Mouse (Mus musculus) spleen, adult 2 months (tissue): ENCODE data around the gene Banf2. TPM values are rescaled to one million over a fixed set of nuclear protein-coding genes. Genes with fewer than 3 reads are reported as not detected.

Source experiments
- DNase-seq, 2 experiments: peaks; one replicate each; pipeline versions ENCODE4 v3.0.0 to v3.0.0-alpha.2; 2012 to 2021; ENCODE audit warnings: low spot score in 2 of 2, low read depth in 1 of 2
- H3K27ac ChIP-seq: fragments of 200-500 bp; 2 replicates; pipeline ENCODE4 v1.5.1; 2012; ENCODE audit warnings: low read length, inconsistent platforms; ENCODE audit not compliant: insufficient read depth
- H3K27me3 ChIP-seq: fragments of 200-500 bp; 2 replicates; pipeline ENCODE4 v1.6.1; 2012; ENCODE audit warnings: mild to moderate bottlenecking, moderate library complexity, low read length, inconsistent platforms; ENCODE audit not compliant: control insufficient read depth, insufficient read depth
- H3K36me3 ChIP-seq: fragments of 200-500 bp; 2 replicates; pipeline ENCODE4 v1.6.1; 2012; ENCODE audit warnings: mild to moderate bottlenecking, low read length, inconsistent platforms; ENCODE audit not compliant: control insufficient read depth, insufficient read depth
- H3K4me1 ChIP-seq: fragments of 200-500 bp; 2 replicates; pipeline ENCODE4 v1.6.1; 2011; ENCODE audit warnings: inconsistent platforms; ENCODE audit not compliant: control insufficient read depth, insufficient read depth, insufficient read length
- H3K4me3 ChIP-seq: fragments of 200-500 bp; 2 replicates; pipeline ENCODE4 v1.5.1; 2011; ENCODE audit warnings: mild to moderate bottlenecking, inconsistent platforms; ENCODE audit not compliant: insufficient read depth, insufficient read length; ENCODE audit errors: extremely low read depth
- CTCF ChIP-seq: fragments of 200-500 bp; IDR thresholded peaks from 2 replicates; pipeline ENCODE4 v1.5.1; 2011; ENCODE audit warnings: mild to moderate bottlenecking, inconsistent platforms; ENCODE audit not compliant: insufficient read depth, insufficient read length, insufficient replicate concordance; ENCODE audit errors: extremely low read depth
- POLR2A ChIP-seq: fragments of 200-500 bp; IDR thresholded peaks from 2 replicates; pipeline ENCODE4 v1.6.1; 2011; ENCODE audit warnings: low read depth, low read length, inconsistent platforms
- WGBS: fragments of 180-500 bp; shearing (Covaris S2); methylation state at CpG from one replicate; pipeline ENCODE4 v1.1.7; 2018; 5-methylcytosine and 5-hydroxymethylcytosine counted together
- polyA plus RNA-seq: library from polyadenylated mRNA; depleted of rRNA; stranded (reverse); fragments of >200 nt; gene quantifications from 2 replicates; pipeline ENCODE4 v1.2.3, GENCODE M21; 2012

Banf2 gene
- polyA plus RNA-seq, 1 experiment: not detected

DNA sequence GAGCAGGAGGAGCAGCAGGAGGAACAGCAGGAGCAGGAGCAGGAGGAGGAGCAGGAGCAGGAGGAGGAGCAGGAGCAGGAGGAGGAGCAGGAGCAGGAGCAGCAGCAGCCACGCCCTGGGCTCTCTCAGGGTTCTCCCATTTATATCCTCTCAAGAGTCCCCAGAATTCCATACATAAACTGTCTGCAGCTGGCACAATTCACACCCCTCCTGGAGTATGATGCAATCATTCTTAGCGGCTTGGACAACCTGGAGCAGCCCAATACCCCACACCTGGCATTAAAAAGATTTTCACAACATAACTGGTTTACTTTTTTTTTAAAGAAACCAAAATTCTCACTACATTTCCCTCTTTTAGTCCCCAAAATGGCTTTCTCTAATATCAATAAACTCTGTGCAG, 12.9 kb upstream of the Banf2 start:
- H3K36me3 ChIP-seq: no peaks in the 10 kb centered on the region
- no peaks in the 10 kb centered on the region for H3K27me3 ChIP-seq
- no peak overlapping the region for H3K4me3 ChIP-seq
- 81% methylated on average over 2 of the region's 2 CpGs for WGBS
- DNase-seq: no peak
- TF ChIP-seq CTCF: no peak
- no peak for TF ChIP-seq POLR2A
- H3K4me1 ChIP-seq: no peaks in the 10 kb centered on the region
- no peak overlapping the region for H3K27ac ChIP-seq

DNA sequence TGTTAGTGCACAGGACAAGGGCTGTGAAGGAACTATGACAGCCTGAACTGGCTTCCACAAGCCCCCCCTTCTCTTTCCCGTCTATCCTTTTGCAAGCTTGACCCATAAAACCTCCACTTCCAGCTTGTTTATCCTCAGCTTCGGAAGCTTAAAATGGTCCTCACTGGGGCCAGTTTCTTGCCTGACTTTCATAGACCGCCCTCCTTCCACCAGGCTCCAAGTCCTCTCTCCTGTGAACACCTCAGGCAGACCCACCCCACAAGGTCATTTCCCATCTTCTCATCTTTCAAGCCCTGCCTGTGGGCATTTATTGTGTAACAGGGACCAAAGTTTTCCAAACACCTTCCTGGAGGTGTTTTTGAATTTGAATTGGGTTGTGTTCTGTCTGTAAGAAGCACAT, 10.4 kb upstream of the Banf2 start:
- no peak for TF ChIP-seq POLR2A
- TF ChIP-seq CTCF: no peak
- WGBS: 92% methylated on average over 3 of the region's 3 CpGs
- H3K27ac ChIP-seq: no peak overlapping the region
- H3K4me3 ChIP-seq: no peak overlapping the region
- no peaks in the 10 kb centered on the region for H3K4me1 ChIP-seq
- H3K27me3 ChIP-seq: no peaks in the 10 kb centered on the region
- no peaks in the 10 kb centered on the region for H3K36me3 ChIP-seq
- DNase-seq: no peak

DNA sequence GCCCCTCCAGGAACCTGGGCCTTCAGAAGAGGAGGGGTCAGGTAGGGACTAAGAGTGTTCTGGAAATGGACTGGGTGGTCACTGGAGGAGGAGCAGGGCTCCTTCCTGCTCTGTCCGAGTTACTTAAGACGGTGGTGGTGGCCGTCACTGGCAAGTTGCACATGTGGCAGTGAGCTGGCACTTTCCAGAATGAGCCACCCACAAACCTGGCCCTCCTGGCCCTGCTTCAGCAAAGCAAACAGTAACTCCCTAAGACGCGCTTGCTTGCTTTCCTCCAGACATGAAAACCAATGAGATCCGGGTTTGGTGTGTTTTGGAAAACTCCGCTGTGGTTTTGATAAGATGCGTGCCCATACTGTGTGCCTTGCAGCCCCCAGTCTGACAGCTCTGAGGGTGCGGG, 7.5 kb upstream of the Banf2 start:
- WGBS: 85% methylated on average over 9 of the region's 9 CpGs
- no peaks in the 10 kb centered on the region for H3K4me1 ChIP-seq

DNA sequence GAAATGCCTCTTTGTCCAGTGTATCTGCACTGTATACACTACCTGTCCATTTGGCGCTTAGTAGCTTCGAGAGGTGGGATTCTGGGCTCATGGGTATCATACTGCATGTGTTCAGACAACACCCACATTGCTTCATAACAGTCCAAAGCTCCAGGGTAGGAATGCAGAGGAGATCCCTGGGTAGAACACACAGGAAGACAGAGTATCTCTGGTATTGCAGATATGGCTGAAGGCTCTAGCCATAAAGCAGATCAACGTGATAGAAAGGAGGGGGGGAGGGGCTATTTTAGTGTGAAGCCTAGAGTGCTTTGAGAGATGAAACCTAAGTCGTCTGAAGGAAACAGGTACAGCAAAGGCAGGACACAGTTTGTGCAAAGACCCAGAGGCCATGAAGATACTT, 6.4 kb upstream of the Banf2 start:
- H3K36me3 ChIP-seq: no peaks in the 10 kb centered on the region
- H3K27me3 ChIP-seq: no peaks in the 10 kb centered on the region
- WGBS: 64% methylated on average over 4 of the region's 4 CpGs
- DNase-seq: no peak
- no peaks in the 10 kb centered on the region for H3K4me1 ChIP-seq
- TF ChIP-seq POLR2A: no peak
- no peak for TF ChIP-seq CTCF
- H3K4me3 ChIP-seq: no peak overlapping the region
- no peak overlapping the region for H3K27ac ChIP-seq

More for the DNA sequence above, 7.5 kb upstream of the Banf2 start:
- H3K27ac ChIP-seq: no peak overlapping the region
- TF ChIP-seq CTCF (no peak), POLR2A (no peak)
- no peaks in the 10 kb centered on the region for H3K27me3 ChIP-seq
- no peak overlapping the region for H3K4me3 ChIP-seq
- no peaks in the 10 kb centered on the region for H3K36me3 ChIP-seq
- DNase-seq: no peak

DNA sequence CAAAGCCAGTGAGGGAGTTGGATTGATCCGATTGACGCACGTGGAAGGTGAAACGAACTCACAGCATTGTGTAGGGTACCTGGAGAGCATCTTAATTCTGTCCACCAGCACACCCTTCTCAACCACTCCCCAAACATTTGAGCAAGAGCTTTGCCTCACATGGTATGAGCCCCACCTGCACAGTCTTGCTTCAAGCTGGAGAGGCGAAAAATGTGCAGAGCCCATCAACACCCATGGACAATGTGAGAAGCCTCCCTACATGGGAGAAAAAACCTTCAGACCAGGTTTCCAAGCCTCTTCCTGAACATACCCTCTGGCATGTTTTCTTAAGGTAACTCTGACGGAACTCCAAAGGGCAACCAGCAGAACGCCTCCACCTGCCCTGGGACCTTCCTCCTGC, 2.1 kb upstream of the Banf2 start:
- no peak for TF ChIP-seq POLR2A
- no peak for TF ChIP-seq CTCF
- no peaks in the 10 kb centered on the region for H3K27me3 ChIP-seq
- no peak overlapping the region for H3K27ac ChIP-seq
- WGBS: 91% methylated on average over 7 of the region's 7 CpGs
- H3K36me3 ChIP-seq: no peaks in the 10 kb centered on the region
- no peaks in the 10 kb centered on the region for H3K4me1 ChIP-seq
- H3K4me3 ChIP-seq: no peak overlapping the region
- DNase-seq: no peak

DNA sequence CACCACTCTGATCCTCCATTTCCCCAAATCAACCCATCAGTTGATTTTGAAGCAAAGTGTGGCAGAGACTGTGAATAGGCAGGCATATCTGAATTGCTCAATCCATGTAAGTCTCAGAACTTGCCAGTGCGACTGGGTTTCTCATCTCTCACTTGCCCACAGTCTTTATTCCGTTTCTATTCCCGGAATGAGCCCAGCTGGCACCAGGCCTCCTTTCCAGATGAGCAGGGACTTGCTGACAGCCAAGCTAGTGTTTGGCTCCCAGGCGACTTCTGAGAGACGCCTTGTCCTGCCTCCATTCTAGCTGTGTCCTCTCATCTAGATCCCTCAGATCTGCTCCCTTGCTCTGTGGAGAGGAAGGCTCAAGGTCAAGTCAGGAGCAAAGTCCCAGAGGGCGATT, 11.9 kb downstream of the Banf2 start:
- no peak for DNase-seq
- no peak overlapping the region for H3K27ac ChIP-seq
- H3K4me3 ChIP-seq: no peak overlapping the region
- no peaks in the 10 kb centered on the region; the same call in 1 of the 2 replicates for H3K4me1 ChIP-seq
- no peaks in the 10 kb centered on the region for H3K36me3 ChIP-seq
- WGBS: 92% methylated on average over 6 of the region's 6 CpGs
- H3K27me3 ChIP-seq: no peaks in the 10 kb centered on the region
- TF ChIP-seq POLR2A: no peak
- TF ChIP-seq CTCF: no peak

DNA sequence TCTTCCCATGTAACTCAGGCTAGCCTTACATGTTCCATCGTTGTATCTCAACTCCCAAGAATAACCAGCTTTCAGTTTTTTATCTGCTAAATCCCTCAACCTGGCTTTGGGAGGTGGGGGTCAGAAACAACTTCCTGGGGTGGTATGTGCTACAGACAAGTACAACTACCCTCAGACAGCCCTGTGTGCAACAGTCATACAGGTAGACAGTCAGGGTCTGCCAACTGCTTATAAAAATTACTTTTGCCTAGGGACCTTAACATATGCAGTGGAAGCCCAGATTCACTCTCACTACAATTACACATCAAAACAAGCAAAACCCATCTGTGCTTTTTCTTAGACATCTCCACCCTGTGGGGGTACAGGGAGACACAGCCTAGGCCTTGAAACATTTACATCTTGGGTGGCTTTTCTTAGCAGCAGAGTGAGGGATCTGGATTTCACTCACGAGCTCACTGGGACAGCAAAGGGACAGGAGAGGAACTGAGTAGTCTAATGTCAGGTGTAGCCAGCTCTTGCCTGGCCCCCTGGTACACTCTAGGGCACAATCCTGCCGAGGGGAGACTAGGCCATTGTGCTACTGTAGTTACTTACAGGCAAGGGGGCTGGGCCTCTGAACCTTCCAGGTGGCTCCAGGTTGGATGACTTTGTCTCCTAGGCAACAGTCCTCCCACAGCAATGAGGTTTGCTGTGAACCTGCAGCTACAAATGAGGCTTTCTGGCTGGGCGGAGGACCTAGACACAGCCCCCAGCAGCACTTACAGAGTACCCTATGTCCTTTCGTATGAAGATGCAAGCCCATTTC, 13.1 kb downstream of the Banf2 start:
- H3K36me3 ChIP-seq: no peaks in the 10 kb centered on the region
- no peaks in the 10 kb centered on the region for H3K27me3 ChIP-seq
- H3K4me1 ChIP-seq: peaks cover 7% of the 10 kb centered on the region; the same call in 1 of the 2 replicates
- H3K27ac ChIP-seq: no peak overlapping the region
- no peak overlapping the region for H3K4me3 ChIP-seq
- TF ChIP-seq POLR2A (no peak), CTCF (no peak)
- 85% methylated on average over 5 of the region's 5 CpGs for WGBS
- DNase-seq: no peak
